ENCODE assay signal across 7 mouse cellular contexts in genomic region chr1:182670563-182671342, GRCm38 (mm10).
DNase-seq lines count a peak whose midpoint lies in the region; ATAC-seq lines count a peak whose summit lies in the region.

No protein-coding gene starts in this region.

- WGBS in limb, embryonic 12.5 days = 13% methylated on average over 11 of the region's 11 CpGs

- no peaks in the 10 kb centered on the region for H3K9me3 ChIP-seq in limb, embryonic 12.5 days

- H3K4me3 ChIP-seq in brown adipose tissue, adult 24 weeks (ENCODE audit: insufficient read depth, low read depth, low read length) = no peak overlapping the region; the same call in 1 of the 2 replicates
- no peak overlapping the region for H3K4me3 ChIP-seq in limb, embryonic 12.5 days (replicated peaks)

- intact Hi-C loops in heart, postnatal 25 days (cut with DNase I) = no loop called here
- intact Hi-C loops in gastrocnemius, postnatal 36 days (cut with DNase I) = no loop called here

- H3K27me3 ChIP-seq in limb, embryonic 12.5 days = no peaks in the 10 kb centered on the region

- H3K27ac ChIP-seq in brown adipose tissue, adult 24 weeks (replicated peaks; ENCODE audit: low read depth, low read length) = peak overlapping the region; percentile 96
- peak overlapping the region; percentile 70 for H3K27ac ChIP-seq in limb, embryonic 12.5 days

- H3K4me2 ChIP-seq in limb, embryonic 12.5 days = peak overlapping the region; percentile 25

- H3K9ac ChIP-seq in limb, embryonic 12.5 days (replicated peaks) = no peak overlapping the region

- peaks cover 18% of the 10 kb centered on the region for H3K4me1 ChIP-seq in brown adipose tissue, adult 24 weeks (ENCODE audit: control insufficient read depth, insufficient read depth, insufficient read length, low read length)
- H3K4me1 ChIP-seq in limb, embryonic 12.5 days (replicated peaks) = peaks cover 28% of the 10 kb centered on the region

- peak; percentile 33; the same call in 1 of the 2 replicates for ATAC-seq in limb, embryonic 12.5 days (ENCODE audit: insufficient number of reproducible peaks, insufficient read depth, low FRiP score, low TSS enrichment, low read depth)
- no peak for ATAC-seq in erythroblast, adult 5-6 weeks (replicated peaks; ENCODE audit: low FRiP score, poor library complexity, severe bottlenecking)

- no peaks in the 10 kb centered on the region for H3K36me3 ChIP-seq in limb, embryonic 12.5 days

- peak; percentile 52 for DNase-seq in Muller cell, postnatal 12 days (ENCODE audit: inconsistent ontology term)
- peak; percentile 4 for DNase-seq in heart, postnatal 25 days (ENCODE audit: low spot score)
- DNase-seq in cerebellum, postnatal 25 days = no peak
- DNase-seq in gastrocnemius, postnatal 36 days = no peak

Comparison
In these comparisons a context has a peak if more than half of its experiments do, and no peak if none do; other contexts are left out.
1. DNase-seq: peak in Muller cell, postnatal 12 days (single experiment) and heart, postnatal 25 days (single experiment); none in cerebellum, postnatal 25 days (0 of 2) and gastrocnemius, postnatal 36 days (0 of 2).